Comparison of ENCODE assay signal across 9 mouse cellular contexts in genomic region chr2:84454051-84454450, GRCm38 (mm10). TPM values are rescaled to one million over a fixed set of nuclear protein-coding genes. Genes with fewer than 3 reads are reported as not detected.
A peak's percentile ranks its signal among the peaks of the same experiment; 100 is the strongest.
DNase-seq lines count a peak whose midpoint lies in the region; ATAC-seq and TF ChIP-seq lines count a peak whose summit lies in the region.
"Had no signal": no experiment of that assay in that cellular context is flagged by ENCODE, and none has a peak within 500 bp of the region (broad histone marks: within the 10 kb centered on the region; RNA-seq: fewer than 3 reads in every experiment).

No protein-coding gene starts in this region.

- no peak overlapping the region for H3K27ac ChIP-seq in heart, embryonic 10.5 days
- no peak overlapping the region for H3K27ac ChIP-seq in forebrain, embryonic 13.5 days
- H3K27ac ChIP-seq in lung, postnatal 0 days (ENCODE audit: low read length): no peak overlapping the region
- H3K27ac ChIP-seq in stomach, postnatal 0 days (replicated peaks): no peak overlapping the region
- H3K27ac ChIP-seq: stomach, embryonic 15.5 days had no signal

- H3K4me3 ChIP-seq in heart, embryonic 10.5 days: no peak overlapping the region
- no peak overlapping the region for H3K4me3 ChIP-seq in forebrain, embryonic 13.5 days
- H3K4me3 ChIP-seq in lung, postnatal 0 days (ENCODE audit: low read depth, low read length): no peak overlapping the region
- H3K4me3 ChIP-seq in stomach, postnatal 0 days (ENCODE audit: low read depth, low read length): no peak overlapping the region
- H3K4me3 ChIP-seq: stomach, embryonic 15.5 days had no signal

- peak; percentile 74 for TF ChIP-seq CTCF in lung, postnatal 0 days (IDR thresholded peaks at IDR 0.05)
- TF ChIP-seq CTCF in stomach, postnatal 0 days (IDR thresholded peaks at IDR 0.05; ENCODE audit: low read depth): peak; percentile 84

- DNase-seq in heart, adult 8-10 months (ENCODE audit: low spot score): peak; percentile 54
- DNase-seq in heart, embryonic 10.5 days (ENCODE audit: low spot score): no peak
- DNase-seq in thymus, postnatal 14 days: peak; percentile 41
- DNase-seq in thymus, postnatal 36 days: no peak
- DNase-seq in lung, postnatal 0 days (ENCODE audit: low spot score): peak; percentile 76
- DNase-seq in stomach, postnatal 0 days (ENCODE audit: low spot score): no peak
- DNase-seq in adrenal gland, postnatal 36 days: no peak

- ATAC-seq in forebrain, embryonic 13.5 days: peak; percentile 84
- no peak for ATAC-seq in lung, postnatal 0 days
- ATAC-seq in stomach, postnatal 0 days (ENCODE audit: low FRiP score, low TSS enrichment): 0 out of 2 replicates have a peak, but pooled peaks have one; percentile 47

- no peaks in the 10 kb centered on the region for H3K9me3 ChIP-seq in heart, embryonic 10.5 days
- H3K9me3 ChIP-seq in forebrain, embryonic 13.5 days (replicated peaks): no peaks in the 10 kb centered on the region
- H3K9me3 ChIP-seq in lung, postnatal 0 days (ENCODE audit: low read length): no peaks in the 10 kb centered on the region
- H3K9me3 ChIP-seq in stomach, postnatal 0 days (ENCODE audit: control insufficient read depth, low read length): no peaks in the 10 kb centered on the region
- H3K9me3 ChIP-seq: stomach, embryonic 15.5 days had no signal

- peaks cover 13% of the 10 kb centered on the region; the same call in 1 of the 2 replicates for H3K4me1 ChIP-seq in heart, embryonic 10.5 days
- H3K4me1 ChIP-seq in forebrain, embryonic 13.5 days: no peaks in the 10 kb centered on the region
- no peaks in the 10 kb centered on the region for H3K4me1 ChIP-seq in lung, postnatal 0 days (ENCODE audit: insufficient read depth, low read depth, low read length)
- H3K4me1 ChIP-seq in stomach, postnatal 0 days (replicated peaks; ENCODE audit: control insufficient read depth, insufficient read depth): no peaks in the 10 kb centered on the region
- H3K4me1 ChIP-seq: stomach, embryonic 15.5 days had no signal

- H3K27me3 ChIP-seq in heart, embryonic 10.5 days (ENCODE audit: insufficient read depth, poor library complexity, severe bottlenecking): no peaks in the 10 kb centered on the region
- H3K27me3 ChIP-seq in forebrain, embryonic 13.5 days: no peaks in the 10 kb centered on the region
- no peaks in the 10 kb centered on the region for H3K27me3 ChIP-seq in lung, postnatal 0 days (replicated peaks; ENCODE audit: insufficient read depth, low read length)
- H3K27me3 ChIP-seq in stomach, postnatal 0 days (ENCODE audit: control insufficient read depth, insufficient read depth, low read length): no peaks in the 10 kb centered on the region
- H3K27me3 ChIP-seq: stomach, embryonic 15.5 days had no signal

- H3K36me3 ChIP-seq in heart, embryonic 10.5 days: no peaks in the 10 kb centered on the region
- H3K36me3 ChIP-seq in forebrain, embryonic 13.5 days (ENCODE audit: poor library complexity, severe bottlenecking): no peaks in the 10 kb centered on the region
- H3K36me3 ChIP-seq in lung, postnatal 0 days (ENCODE audit: insufficient read depth, low read length): no peaks in the 10 kb centered on the region
- no peaks in the 10 kb centered on the region for H3K36me3 ChIP-seq in stomach, postnatal 0 days (ENCODE audit: control insufficient read depth, insufficient read depth, low read length)
- H3K36me3 ChIP-seq: stomach, embryonic 15.5 days had no signal

- 17% methylated on average over 5 of the region's 5 CpGs for WGBS in heart, embryonic 10.5 days
- 11% methylated on average over 5 of the region's 5 CpGs for WGBS in forebrain, embryonic 13.5 days
- WGBS in lung, postnatal 0 days: 16% methylated on average over 5 of the region's 5 CpGs
- 11% methylated on average over 5 of the region's 5 CpGs for WGBS in stomach, postnatal 0 days

- no peak for TF ChIP-seq EP300 in lung, postnatal 0 days (IDR thresholded peaks at IDR 0.05)
- no peak for TF ChIP-seq EP300 in stomach, postnatal 0 days (optimal IDR thresholded peaks at IDR 0.05)

- no peak overlapping the region for H3K9ac ChIP-seq in forebrain, embryonic 13.5 days
- no peak overlapping the region for H3K9ac ChIP-seq in lung, postnatal 0 days (replicated peaks; ENCODE audit: low read depth)
- no peak overlapping the region for H3K9ac ChIP-seq in stomach, postnatal 0 days (ENCODE audit: low read length)
- H3K9ac ChIP-seq: stomach, embryonic 15.5 days had no signal

- no peak overlapping the region for H3K4me2 ChIP-seq in forebrain, embryonic 13.5 days
- H3K4me2 ChIP-seq in lung, postnatal 0 days (replicated peaks; ENCODE audit: low read depth, low read length): no peak overlapping the region
- no peak overlapping the region for H3K4me2 ChIP-seq in stomach, postnatal 0 days (replicated peaks; ENCODE audit: low read depth)
- H3K4me2 ChIP-seq: stomach, embryonic 15.5 days had no signal

RNA-seq across cellular contexts. Expression of gene Tfpi, which starts 22.5 kb away (rescaled TPM):
- total RNA-seq in heart, adult 8-10 months (2022): 10 to 100 TPM; 39.5 to 67.3 (median 48.9) TPM
- 56.5 and 68.8 TPM in 2 replicates for polyA plus RNA-seq in heart, embryonic 10.5 days (2016; fragmentation: Nextera tagmentation; extraction: Ambion mirVana)
- polyA plus RNA-seq in forebrain, embryonic 13.5 days (2015; fragmentation: Nextera tagmentation; extraction: Ambion mirVana): 8.5 and 9.7 TPM in 2 replicates
- 35.7 and 41.4 TPM in 2 replicates for polyA plus RNA-seq in lung, postnatal 0 days (2015; fragmentation: Nextera tagmentation; extraction: Ambion mirVana)
- polyA plus RNA-seq in stomach, postnatal 0 days (2015; fragmentation: Nextera tagmentation; extraction: Ambion mirVana): 22.8 and 23.4 TPM in 2 replicates
- total RNA-seq in adrenal gland, postnatal 36 days (2021): 10 to 100 TPM; 40.1 to 67.1 TPM

RNA-seq across cellular contexts. Expression of gene Calcrl, which starts 28.8 kb away (rescaled TPM):
- total RNA-seq in heart, adult 8-10 months (2022): 10 to 100 TPM; 18.9 to 25.4 (median 24.4) TPM
- 37.7 and 52.7 TPM in 2 replicates for polyA plus RNA-seq in heart, embryonic 10.5 days (2016; fragmentation: Nextera tagmentation; extraction: Ambion mirVana)
- 5.6 and 5.7 TPM in 2 replicates for polyA plus RNA-seq in forebrain, embryonic 13.5 days (2015; fragmentation: Nextera tagmentation; extraction: Ambion mirVana)
- 347 and 455 TPM in 2 replicates for polyA plus RNA-seq in lung, postnatal 0 days (2015; fragmentation: Nextera tagmentation; extraction: Ambion mirVana)
- 18.1 and 18.2 TPM in 2 replicates for polyA plus RNA-seq in stomach, postnatal 0 days (2015; fragmentation: Nextera tagmentation; extraction: Ambion mirVana)
- total RNA-seq in adrenal gland, postnatal 36 days (2021): 10 to 100 TPM; 19.9 to 38.5 TPM

Comparison
In these comparisons a context has a peak if more than half of its experiments do, and no peak if none do; other contexts are left out.
1. DNase-seq: peak in heart, adult 8-10 months (single experiment), thymus, postnatal 14 days (single experiment) and lung, postnatal 0 days (single experiment); none in heart, embryonic 10.5 days (single experiment), thymus, postnatal 36 days (0 of 2), stomach, postnatal 0 days (single experiment) and adrenal gland, postnatal 36 days (0 of 2).